Mouse (Mus musculus) liver, embryonic 13.5 days (tissue): ENCODE measurements around the gene Camta1. TPM values are rescaled to one million over a fixed set of nuclear protein-coding genes. Genes with fewer than 3 reads are reported as not detected.

Experiments used
- ATAC-seq: fragments of 200-750 bp; cut with Nextera tagmentation; 2 replicates; pipeline ENCODE4 v1.8.0; 2017; ENCODE audit warnings: low read depth, mild to moderate bottlenecking, moderate number of reproducible peaks, moderate library complexity
- DNase-seq: peaks from one replicate; pipeline ENCODE4 v3.0.0; 2022
- H3K27ac ChIP-seq: fragments of 300-500 bp; sonication (generic); 2 replicates; pipeline ENCODE4 v1.5.1; 2015; ENCODE audit warnings: moderate library complexity, mild to moderate bottlenecking, inconsistent platforms
- H3K27me3 ChIP-seq: fragments of 300-500 bp; sonication (generic); 2 replicates; pipeline ENCODE4 v1.6.1; 2015; ENCODE audit warnings: mild to moderate bottlenecking, inconsistent platforms
- H3K36me3 ChIP-seq: fragments of 300-500 bp; sonication (generic); 2 replicates; pipeline ENCODE4 v1.6.1; 2015; ENCODE audit warnings: mild to moderate bottlenecking, inconsistent platforms
- H3K4me1 ChIP-seq: fragments of 300-500 bp; sonication (generic); replicated peaks from 2 replicates; pipeline ENCODE4 v1.6.1; 2015; ENCODE audit warnings: inconsistent platforms
- H3K4me2 ChIP-seq: fragments of 300-500 bp; sonication (generic); 2 replicates; pipeline ENCODE4 v1.6.1; 2015; ENCODE audit warnings: inconsistent platforms, mild to moderate bottlenecking, moderate library complexity
- H3K4me3 ChIP-seq: fragments of 300-500 bp; sonication (generic); replicated peaks from 2 replicates; pipeline ENCODE4 v1.5.1; 2015; ENCODE audit warnings: mild to moderate bottlenecking, inconsistent platforms
- H3K9ac ChIP-seq: fragments of 300-500 bp; sonication (generic); 2 replicates; pipeline ENCODE4 v1.6.1; 2015; ENCODE audit warnings: mild to moderate bottlenecking, inconsistent platforms
- H3K9me3 ChIP-seq: fragments of 300-500 bp; sonication (generic); replicated peaks from 2 replicates; pipeline ENCODE4 v1.6.1; 2016; ENCODE audit warnings: inconsistent platforms
- WGBS: fragments of 180-500 bp; shearing (Covaris S2); methylation state at CpG from one replicate; pipeline ENCODE4 v1.1.7; 2015; ENCODE audit not compliant: insufficient replicate concordance; 5-methylcytosine and 5-hydroxymethylcytosine counted together
- polyA plus RNA-seq: library from polyadenylated mRNA; unstranded; fragments of >200 nt; fragmentation: Nextera tagmentation; extraction: Ambion mirVana; gene quantifications from 2 replicates; pipeline ENCODE4 v1.2.1, GENCODE M21; 2015

Camta1 gene
- polyA plus RNA-seq, 1 experiment from 2014 or later = 43.6 TPM

- Histone ChIP-seq H3K4me2 (peak overlapping the region; percentile 99), H3K36me3 (peaks cover 3% of the 10 kb centered on the region; the same call in 1 of the 2 replicates), H3K4me1 (peaks cover 51% of the 10 kb centered on the region), H3K9ac (peak overlapping the region; percentile 89), H3K4me3 (peak overlapping the region; percentile 83), H3K27ac (peak overlapping the region; percentile 70), H3K27me3 (no peaks in the 10 kb centered on the region), H3K9me3 (no peaks in the 10 kb centered on the region)
- WGBS = 2% methylated on average over 61 of the region's 63 CpGs
- no peak for ATAC-seq
- peak; percentile 21 for DNase-seq
Measured at GRCm38 (mm10) chr4:151860441-151861331, 990 bp downstream of the Camta1 start.

- DNase-seq = peak; percentile 13
- WGBS = 13% methylated on average over 7 of the region's 7 CpGs
- peak overlapping the region; percentile 83 for H3K4me3 ChIP-seq
- H3K36me3 ChIP-seq = peaks cover 10% of the 10 kb centered on the region; the same call in 1 of the 2 replicates
- H3K4me2 ChIP-seq = peak overlapping the region; percentile 99
- no peaks in the 10 kb centered on the region for H3K9me3 ChIP-seq
- H3K4me1 ChIP-seq = peaks cover 54% of the 10 kb centered on the region
- H3K9ac ChIP-seq = peak overlapping the region; percentile 60
- ATAC-seq = no peak
- peak overlapping the region; percentile 73 for H3K27ac ChIP-seq
- no peaks in the 10 kb centered on the region for H3K27me3 ChIP-seq
Measured at GRCm38 (mm10) chr4:151859275-151859674, 2.4 kb downstream of the Camta1 start.

GRCm38 (mm10) chr4:151853949-151854348 is 7.7 kb downstream of the Camta1 start:
- H3K27me3 ChIP-seq = no peaks in the 10 kb centered on the region
- no peaks in the 10 kb centered on the region for H3K9me3 ChIP-seq
- H3K4me1 ChIP-seq = peaks cover 50% of the 10 kb centered on the region
- H3K4me2 ChIP-seq = no peak overlapping the region
- H3K9ac ChIP-seq = no peak overlapping the region
- H3K4me3 ChIP-seq = no peak overlapping the region
- no peak for DNase-seq
- WGBS = 54% methylated on average over 3 of the region's 3 CpGs
- ATAC-seq = no peak
- H3K36me3 ChIP-seq = peaks cover 10% of the 10 kb centered on the region; the same call in 1 of the 2 replicates
- H3K27ac ChIP-seq = no peak overlapping the region

GRCm38 (mm10) chr4:151851179-151851578 is 10.5 kb downstream of the Camta1 start:
- no peak for ATAC-seq
- H3K4me1 ChIP-seq = peaks cover 52% of the 10 kb centered on the region
- WGBS = 50% methylated on average over 2 of the region's 2 CpGs

GRCm38 (mm10) chr4:151842591-151842990 is 19.1 kb downstream of the Camta1 start:
- H3K27me3 ChIP-seq = no peaks in the 10 kb centered on the region
- no peak overlapping the region for H3K27ac ChIP-seq
- H3K36me3 ChIP-seq = no peaks in the 10 kb centered on the region
- no peak overlapping the region for H3K9ac ChIP-seq
- DNase-seq (no peak), ATAC-seq (no peak)
- no peaks in the 10 kb centered on the region for H3K9me3 ChIP-seq
- peaks cover 55% of the 10 kb centered on the region for H3K4me1 ChIP-seq
- H3K4me3 ChIP-seq = no peak overlapping the region
- no peak overlapping the region for H3K4me2 ChIP-seq
- WGBS = 35% methylated on average over 2 of the region's 2 CpGs

More at GRCm38 (mm10) chr4:151851179-151851578, 10.5 kb downstream of the Camta1 start:
- DNase-seq = peak; percentile 41
- Histone ChIP-seq H3K9ac (no peak overlapping the region), H3K36me3 (0 out of 2 replicates have a peak, but pooled peaks cover 7% of the 10 kb centered on the region), H3K4me2 (no peak overlapping the region), H3K9me3 (no peaks in the 10 kb centered on the region), H3K4me3 (no peak overlapping the region), H3K27me3 (no peaks in the 10 kb centered on the region), H3K27ac (no peak overlapping the region)

GRCm38 (mm10) chr4:151838518-151838917 is 23.2 kb downstream of the Camta1 start:
- no peak for ATAC-seq
- H3K9ac ChIP-seq = no peak overlapping the region
- 42% methylated on average over 2 of the region's 2 CpGs for WGBS

GRCm38 (mm10) chr4:151835860-151836259 is 25.8 kb downstream of the Camta1 start:
- Histone ChIP-seq H3K27ac (no peak overlapping the region), H3K9me3 (no peaks in the 10 kb centered on the region), H3K27me3 (no peaks in the 10 kb centered on the region), H3K36me3 (peaks cover 4% of the 10 kb centered on the region), H3K4me2 (no peak overlapping the region), H3K4me3 (no peak overlapping the region), H3K9ac (no peak overlapping the region), H3K4me1 (peaks cover 41% of the 10 kb centered on the region)
- ATAC-seq (no peak), DNase-seq (no peak)
- 85% methylated on average over 3 of the region's 3 CpGs for WGBS

More at GRCm38 (mm10) chr4:151838518-151838917, 23.2 kb downstream of the Camta1 start:
- Histone ChIP-seq H3K9me3 (no peaks in the 10 kb centered on the region), H3K4me1 (peaks cover 62% of the 10 kb centered on the region), H3K4me2 (no peak overlapping the region), H3K36me3 (peaks cover 4% of the 10 kb centered on the region), H3K27ac (no peak overlapping the region), H3K27me3 (no peaks in the 10 kb centered on the region), H3K4me3 (no peak overlapping the region)
- no peak for DNase-seq

GRCm38 (mm10) chr4:151834536-151834935 is 27.1 kb downstream of the Camta1 start:
- Histone ChIP-seq H3K27me3 (no peaks in the 10 kb centered on the region), H3K27ac (no peak overlapping the region), H3K9me3 (no peaks in the 10 kb centered on the region), H3K9ac (no peak overlapping the region), H3K4me3 (no peak overlapping the region), H3K4me2 (no peak overlapping the region), H3K36me3 (peaks cover 8% of the 10 kb centered on the region), H3K4me1 (peaks cover 31% of the 10 kb centered on the region)
- DNase-seq (no peak), ATAC-seq (no peak)
- WGBS = 90% methylated on average over 10 of the region's 10 CpGs

- no peak; the same call in 1 of the 2 replicates for ATAC-seq
- WGBS = 60% methylated on average over 7 of the region's 7 CpGs
- no peak overlapping the region for H3K4me3 ChIP-seq
- no peak overlapping the region for H3K27ac ChIP-seq
- H3K9me3 ChIP-seq = no peaks in the 10 kb centered on the region
- DNase-seq = no peak
- no peak overlapping the region for H3K9ac ChIP-seq
- no peak overlapping the region for H3K4me2 ChIP-seq
- peaks cover 27% of the 10 kb centered on the region for H3K4me1 ChIP-seq
- peaks cover 12% of the 10 kb centered on the region for H3K36me3 ChIP-seq
- no peaks in the 10 kb centered on the region for H3K27me3 ChIP-seq
Measured at GRCm38 (mm10) chr4:151833940-151834449, 27.7 kb downstream of the Camta1 start.

- ATAC-seq = no peak
- WGBS = 51% methylated on average over 3 of the region's 3 CpGs
- Histone ChIP-seq H3K4me2 (no peak overlapping the region), H3K36me3 (0 out of 2 replicates have a peak, but pooled peaks cover 10% of the 10 kb centered on the region), H3K9ac (no peak overlapping the region), H3K4me3 (no peak overlapping the region), H3K4me1 (peaks cover 8% of the 10 kb centered on the region), H3K27me3 (no peaks in the 10 kb centered on the region), H3K9me3 (no peaks in the 10 kb centered on the region), H3K27ac (no peak overlapping the region)
- no peak for DNase-seq
Measured at GRCm38 (mm10) chr4:151827840-151828239, 33.8 kb downstream of the Camta1 start.

GRCm38 (mm10) chr4:151827356-151827755 is 34.3 kb downstream of the Camta1 start:
- DNase-seq (no peak), ATAC-seq (no peak)

More at GRCm38 (mm10) chr4:151827356-151827755, 34.3 kb downstream of the Camta1 start:
- H3K27me3 ChIP-seq = no peaks in the 10 kb centered on the region
- H3K9me3 ChIP-seq = no peaks in the 10 kb centered on the region
- 0 out of 2 replicates have a peak, but pooled peaks cover 10% of the 10 kb centered on the region for H3K36me3 ChIP-seq
- no peak overlapping the region for H3K4me3 ChIP-seq
- H3K4me1 ChIP-seq = peaks cover 12% of the 10 kb centered on the region
- H3K9ac ChIP-seq = no peak overlapping the region
- no peak overlapping the region for H3K27ac ChIP-seq
- no peak overlapping the region for H3K4me2 ChIP-seq
